Mouse (Mus musculus) forebrain, embryonic 14.5 days (tissue): Measurements from ENCODE around the gene Etfbkmt. TPM values are rescaled to one million over a fixed set of nuclear protein-coding genes. Genes with fewer than 3 reads are reported as not detected.
"Not testable (repeated sequence)": the region's sequence is repeated elsewhere in the genome, so short reads cannot be mapped to it uniquely, and the experiment has no call there.

ENCODE experiments used
- ATAC-seq: fragments of 200-750 bp; cut with Nextera tagmentation; 2 replicates; pipeline ENCODE4 v1.8.0; 2017; ENCODE audit warnings: mild to moderate bottlenecking, moderate library complexity
- DNase-seq: peaks from one replicate; pipeline ENCODE4 v3.0.0-alpha.2; 2015; ENCODE audit warnings: low spot score
- H3K27ac ChIP-seq: fragments of 300-500 bp; sonication (generic); 2 replicates; pipeline ENCODE4 v1.5.1; 2014; ENCODE audit warnings: low read depth, mild to moderate bottlenecking, control low read depth, low read length, moderate library complexity
- H3K27me3 ChIP-seq: fragments of 300-500 bp; sonication (generic); replicated peaks from 2 replicates; pipeline ENCODE4 v1.6.1; 2014; ENCODE audit warnings: low read length, control low read depth, mixed read lengths; ENCODE audit not compliant: control insufficient read depth, insufficient read depth
- H3K36me3 ChIP-seq: fragments of 300-500 bp; sonication (generic); 2 replicates; pipeline ENCODE4 v1.6.1; 2014; ENCODE audit warnings: low read length, control low read depth; ENCODE audit not compliant: control insufficient read depth, insufficient read depth
- H3K4me1 ChIP-seq: fragments of 300-500 bp; sonication (generic); 2 replicates; pipeline ENCODE4 v1.6.1; 2014; ENCODE audit warnings: antibody characterized with exemption, low read length, control low read depth; ENCODE audit not compliant: control insufficient read depth, insufficient read depth
- H3K4me2 ChIP-seq: fragments of 300-500 bp; sonication (generic); 2 replicates; pipeline ENCODE4 v1.6.1; 2014; ENCODE audit warnings: mild to moderate bottlenecking, control low read depth, low read length
- H3K4me3 ChIP-seq: fragments of 300-500 bp; sonication (generic); 2 replicates; pipeline ENCODE4 v1.5.1; 2014; ENCODE audit warnings: low read depth, low read length, control low read depth
- H3K9ac ChIP-seq: fragments of 300-500 bp; sonication (generic); 2 replicates; pipeline ENCODE4 v1.6.1; 2014; ENCODE audit warnings: mild to moderate bottlenecking, low read length, control low read depth, moderate library complexity
- H3K9me3 ChIP-seq: fragments of 300-500 bp; sonication (generic); replicated peaks from 2 replicates; pipeline ENCODE4 v1.6.1; 2016; ENCODE audit warnings: low read length, control low read depth, mixed read lengths; ENCODE audit not compliant: control insufficient read depth
- WGBS: fragments of 180-500 bp; shearing (Covaris S2); extraction: QIAGEN DNeasy Blood & Tissue Kit; methylation state at CpG from one replicate; pipeline ENCODE4 v1.1.7; 2014; 5-methylcytosine and 5-hydroxymethylcytosine counted together
- polyA plus RNA-seq: library from polyadenylated mRNA; unstranded; fragments of >200 nt; fragmentation: Nextera tagmentation; extraction: Ambion mirVana; gene quantifications from 2 replicates; pipeline ENCODE4 v1.2.1, GENCODE M21; 2014

Etfbkmt gene
- polyA plus RNA-seq, 1 experiment from 2014 or later: 7.0 TPM

DNA sequence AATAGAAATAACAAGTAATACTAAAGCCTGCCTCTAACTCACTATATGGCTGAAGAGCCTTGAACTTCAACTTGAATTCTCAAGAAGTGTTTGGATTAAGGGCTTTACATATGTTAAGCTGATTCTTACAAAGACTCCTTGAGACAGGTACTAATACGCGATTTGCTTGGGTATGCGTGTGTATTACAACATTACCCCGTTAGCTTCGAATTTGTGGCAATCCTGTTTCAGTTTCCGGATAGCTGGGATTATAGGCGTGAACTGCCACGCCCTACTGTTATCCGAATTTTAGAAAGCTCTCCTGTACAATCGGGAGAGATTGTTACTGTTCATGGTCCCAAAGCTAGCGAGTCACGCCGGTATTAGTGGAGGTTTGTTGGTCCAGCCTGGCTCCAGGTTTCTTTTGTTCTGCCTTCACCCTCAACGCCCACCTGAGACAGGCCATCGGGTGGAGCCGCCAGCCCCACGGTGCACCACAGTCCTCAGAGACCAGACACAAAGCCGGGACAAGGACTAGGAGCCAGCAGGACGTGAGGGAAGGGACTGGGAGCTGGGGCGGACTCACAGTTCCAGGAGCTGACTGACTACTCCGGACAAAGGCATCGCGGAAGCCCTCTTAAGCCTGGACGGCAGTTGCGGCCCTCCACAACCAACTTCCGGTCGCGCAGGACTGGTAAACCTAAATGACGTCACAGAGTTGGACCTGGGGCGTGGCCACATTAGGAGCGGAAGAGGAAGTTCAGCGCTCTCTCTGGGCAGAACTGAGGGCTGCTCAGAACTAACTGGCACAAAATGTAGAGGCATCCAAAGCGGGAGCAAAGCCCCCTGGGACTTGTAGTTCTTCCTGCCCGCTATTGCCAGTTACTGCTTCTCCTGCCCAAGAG is 48.6 kb downstream of the Etfbkmt start, which contains the start of gene Amn1:
Gene Amn1 (minus strand): TSS at position 672 of the 884 bp plus-strand sequence.
- under 1% methylated on average over 34 of the region's 34 CpGs for WGBS

DNA sequence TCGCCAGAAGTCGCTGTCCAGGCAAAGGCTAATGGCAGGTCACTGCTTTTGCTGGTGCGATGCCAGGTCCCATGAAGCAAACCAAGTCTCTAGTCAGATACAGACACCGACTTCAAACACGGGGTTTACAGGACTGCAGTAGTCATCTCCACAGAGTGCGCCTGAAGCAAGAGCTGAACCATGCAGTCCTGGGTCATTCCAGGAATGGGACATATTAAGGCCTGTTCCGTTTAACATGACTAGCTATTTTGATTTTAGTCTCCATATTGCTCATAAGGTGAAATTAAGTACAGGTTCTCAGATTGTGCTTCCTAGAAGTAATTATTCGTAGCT is 49.2 kb downstream of the Etfbkmt start:
- Histone ChIP-seq H3K4me1 (peaks cover 10% of the 10 kb centered on the region), H3K9me3 (no peaks in the 10 kb centered on the region), H3K4me2 (peak overlapping the region; percentile 58), H3K4me3 (peak overlapping the region; percentile 66), H3K36me3 (no peaks in the 10 kb centered on the region), H3K27ac (no peak overlapping the region), H3K9ac (peak overlapping the region; percentile 59), H3K27me3 (no peaks in the 10 kb centered on the region)
- 39% methylated on average over 8 of the region's 8 CpGs for WGBS
- peak; percentile 81 for ATAC-seq
- no peak for DNase-seq

More for the DNA sequence above, 48.6 kb downstream of the Etfbkmt start, which contains the start of gene Amn1:
- peak; percentile 100 for DNase-seq
- H3K4me1 ChIP-seq: peaks cover 10% of the 10 kb centered on the region
- peak within 1 kb of the TSS; percentile 71 for H3K4me2 ChIP-seq
- H3K27ac ChIP-seq: peak within 1 kb of the TSS; percentile 94
- no peaks in the 10 kb centered on the region for H3K27me3 ChIP-seq
- ATAC-seq: peak; percentile 99
- peaks cover 1% of the 10 kb centered on the region; the same call in 1 of the 2 replicates for H3K36me3 ChIP-seq
- H3K9ac ChIP-seq: peak within 1 kb of the TSS; percentile 90
- H3K4me3 ChIP-seq: peak within 1 kb of the TSS; percentile 66
- no peaks in the 10 kb centered on the region for H3K9me3 ChIP-seq

DNA sequence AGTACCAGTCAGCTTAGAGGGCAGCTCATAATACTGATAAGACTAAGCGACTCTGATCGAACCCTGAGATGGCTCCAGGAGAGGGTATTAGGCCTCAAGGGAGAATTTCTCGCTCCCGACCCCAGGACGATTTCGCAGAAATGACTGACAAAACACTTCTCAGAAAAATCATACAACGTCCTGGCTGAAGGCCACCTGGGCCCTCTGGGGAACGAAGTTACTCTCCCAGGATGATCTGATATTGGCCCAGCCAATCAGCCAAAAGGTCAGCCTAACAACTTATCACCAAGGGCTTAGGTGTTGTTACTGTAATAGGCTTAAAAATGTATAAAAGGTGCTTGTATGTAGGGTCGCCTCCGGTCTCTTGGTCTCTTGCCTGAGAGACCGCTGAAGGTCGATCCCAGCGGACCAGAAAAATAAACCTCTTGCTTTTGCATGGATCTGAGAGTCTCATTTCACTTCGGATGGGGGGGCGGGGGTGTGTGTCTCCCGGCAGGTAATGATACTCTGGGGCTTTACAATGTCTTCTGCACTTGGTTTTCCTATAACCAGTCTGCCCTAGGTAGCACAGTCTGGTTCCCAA is 49.8 kb downstream of the Etfbkmt start:
- DNase-seq: no peak
- no peak for ATAC-seq
- Histone ChIP-seq H3K9ac (0 out of 2 replicates have a peak overlapping the region, but pooled peaks have one; percentile 59), H3K4me3 (no peak overlapping the region), H3K27me3 (no peaks in the 10 kb centered on the region), H3K36me3 (no peaks in the 10 kb centered on the region), H3K4me2 (peak overlapping the region; percentile 58; the same call in 1 of the 2 replicates), H3K27ac (no peak overlapping the region), H3K4me1 (peaks cover 10% of the 10 kb centered on the region), H3K9me3 (no peaks in the 10 kb centered on the region)
- WGBS: 95% methylated on average over 16 of the region's 16 CpGs

DNA sequence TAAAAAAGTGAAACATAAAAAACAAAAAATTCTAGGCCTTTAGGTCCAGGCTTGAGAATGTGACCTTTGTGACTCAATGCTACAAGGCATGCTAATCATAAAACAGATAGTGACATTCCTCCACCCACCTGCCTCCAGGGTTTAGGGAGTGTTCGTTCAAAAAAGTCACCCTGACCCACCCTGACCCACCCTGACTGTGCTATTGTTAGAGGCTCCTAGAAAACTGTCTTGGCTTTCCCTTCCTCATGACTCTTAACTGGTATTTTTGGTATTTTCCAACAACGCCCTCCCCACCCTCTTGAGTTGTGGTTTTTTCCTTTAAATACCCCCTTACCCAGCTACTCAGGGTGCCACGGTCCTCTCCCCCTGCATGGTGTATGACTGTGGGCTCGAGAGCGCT is 52.3 kb downstream of the Etfbkmt start:
- not testable (repeated sequence) for H3K4me1 ChIP-seq, ATAC-seq

DNA sequence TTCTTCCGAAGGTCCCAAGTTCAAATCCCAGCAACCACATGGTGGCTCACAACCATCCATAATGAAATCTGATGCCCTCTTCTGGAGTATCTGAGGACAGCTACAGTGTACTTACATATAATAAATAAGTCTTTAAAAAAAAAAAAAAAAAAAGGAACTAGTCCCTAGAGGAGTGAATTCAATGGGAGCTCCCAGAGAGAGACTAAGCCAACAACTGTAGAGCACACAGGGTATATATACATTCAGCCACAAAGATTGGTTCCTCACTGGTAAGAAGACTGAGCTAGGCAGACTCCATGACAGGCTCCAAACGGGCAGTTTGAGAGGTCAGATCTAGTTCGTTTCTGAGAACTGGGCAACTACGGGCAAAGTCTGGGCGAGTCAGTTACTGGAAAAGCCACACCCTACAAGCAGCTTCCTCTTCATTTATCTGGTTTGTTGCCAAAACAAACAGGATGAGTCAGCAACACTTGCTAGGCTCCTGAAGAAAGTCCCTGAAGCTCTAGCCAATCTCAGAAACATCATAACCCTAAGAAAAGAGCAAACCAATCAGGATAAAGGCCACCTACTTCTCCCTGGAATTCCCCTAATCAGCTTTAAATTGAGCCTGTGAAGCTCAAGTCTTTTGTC is 53.7 kb downstream of the Etfbkmt start:
- Histone ChIP-seq H3K9ac (no peak overlapping the region), H3K4me2 (no peak overlapping the region), H3K27me3 (no peaks in the 10 kb centered on the region), H3K4me3 (no peak overlapping the region), H3K4me1 (no peaks in the 10 kb centered on the region), H3K36me3 (no peaks in the 10 kb centered on the region), H3K27ac (no peak overlapping the region), H3K9me3 (no peaks in the 10 kb centered on the region)
- DNase-seq (no peak), ATAC-seq (no peak)
- WGBS: 70% methylated on average over 5 of the region's 5 CpGs

More for the DNA sequence above, 52.3 kb downstream of the Etfbkmt start:
- H3K27me3 ChIP-seq, DNase-seq, H3K4me2 ChIP-seq, H3K36me3 ChIP-seq, H3K9ac ChIP-seq, H3K27ac ChIP-seq, H3K9me3 ChIP-seq, H3K4me3 ChIP-seq: not testable (repeated sequence)
- WGBS: 90% methylated on average over 5 of the region's 5 CpGs

DNA sequence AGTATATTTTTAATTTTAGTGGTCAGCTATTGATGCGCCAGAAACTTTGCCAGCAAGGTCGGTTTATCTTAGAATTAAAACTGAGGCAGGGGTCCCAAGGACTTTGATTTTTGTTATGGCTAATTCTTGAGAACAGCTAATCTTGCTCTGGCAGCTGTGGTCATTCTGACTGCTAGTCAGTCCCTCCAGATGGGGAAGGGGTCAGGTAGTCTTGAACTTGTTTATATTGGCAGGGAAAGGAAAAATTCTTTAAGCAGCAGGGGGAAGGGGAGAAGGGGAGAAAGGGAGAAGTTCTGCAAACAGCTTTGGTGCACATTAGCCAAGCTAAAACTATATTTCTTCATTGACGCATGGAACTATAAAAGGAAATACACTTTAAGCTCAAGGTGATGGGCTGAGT is 57.5 kb downstream of the Etfbkmt start:
- WGBS: 83% methylated on average over 3 of the region's 3 CpGs
- no peak overlapping the region for H3K27ac ChIP-seq

DNA sequence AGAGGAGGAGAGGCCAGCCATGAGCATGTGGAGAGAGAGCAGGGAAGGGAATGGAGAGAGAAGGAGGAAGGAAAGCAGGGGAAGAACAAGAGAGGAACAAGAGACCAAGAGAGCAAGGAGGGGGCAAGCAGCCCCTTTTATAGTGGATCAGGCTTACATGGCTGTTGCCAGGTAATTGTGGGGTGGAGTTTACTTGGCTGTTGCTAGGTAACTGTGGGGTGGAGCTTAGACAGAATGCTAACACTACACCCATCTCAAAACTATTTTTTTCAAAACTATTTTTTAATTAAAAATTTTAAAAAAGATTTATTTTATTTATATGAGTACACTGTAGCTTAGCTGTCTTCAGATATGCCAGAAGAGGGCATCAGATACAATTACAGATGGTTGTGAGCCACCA is 58.9 kb downstream of the Etfbkmt start:
- Histone ChIP-seq H3K4me2 (no peak overlapping the region), H3K27me3 (no peaks in the 10 kb centered on the region), H3K9ac (no peak overlapping the region), H3K36me3 (no peaks in the 10 kb centered on the region), H3K27ac (no peak overlapping the region), H3K4me3 (no peak overlapping the region), H3K9me3 (no peaks in the 10 kb centered on the region), H3K4me1 (no peaks in the 10 kb centered on the region)
- DNase-seq (no peak), ATAC-seq (no peak)

More for the DNA sequence above, 57.5 kb downstream of the Etfbkmt start:
- no peak for DNase-seq
- H3K4me3 ChIP-seq: no peak overlapping the region
- ATAC-seq: no peak
- no peak overlapping the region for H3K4me2 ChIP-seq
- H3K36me3 ChIP-seq: no peaks in the 10 kb centered on the region
- H3K9ac ChIP-seq: no peak overlapping the region
- H3K4me1 ChIP-seq: no peaks in the 10 kb centered on the region
- H3K9me3 ChIP-seq: no peaks in the 10 kb centered on the region
- no peaks in the 10 kb centered on the region for H3K27me3 ChIP-seq
